In the genomic region with DNA sequence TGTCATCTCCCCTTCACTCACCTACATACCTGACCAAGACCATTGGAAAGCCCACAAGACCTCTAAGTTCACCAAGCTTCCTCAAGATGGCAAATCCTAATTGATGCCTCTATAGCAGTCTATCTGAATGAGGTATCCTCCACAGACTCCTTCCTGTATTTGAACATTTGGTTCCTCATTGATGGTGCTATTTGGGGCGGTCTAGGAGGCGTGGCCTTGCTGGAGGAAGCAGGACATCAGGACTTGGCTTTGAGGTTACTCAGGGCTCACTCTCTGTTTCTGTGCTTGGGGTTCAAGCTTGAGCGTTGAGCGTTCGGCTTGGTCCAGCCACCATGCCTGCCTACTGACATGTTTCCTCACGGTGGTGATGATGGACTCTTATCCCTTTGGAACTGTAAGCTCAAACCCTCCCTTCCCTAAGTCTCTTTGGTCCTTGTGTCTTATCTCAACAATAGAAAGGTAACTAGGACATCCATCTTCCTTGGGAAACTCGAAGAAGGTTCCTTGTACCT, we compare ENCODE assay signal across 27 mouse cellular contexts. TPM values are rescaled to one million over a fixed set of nuclear protein-coding genes. Genes with fewer than 3 reads are reported as not detected.
DNase-seq lines count a peak whose midpoint lies in the region; ATAC-seq and TF ChIP-seq lines count a peak whose summit lies in the region.
"Had no signal": no experiment of that assay in that cellular context is flagged by ENCODE, and none has a peak within 500 bp of the region (broad histone marks: within the 10 kb centered on the region; RNA-seq: fewer than 3 reads in every experiment).

No protein-coding gene starts in this region.

- no peaks in the 10 kb centered on the region for H3K27me3 ChIP-seq in liver, postnatal 0 days (ENCODE audit: insufficient read depth, low read length)
- no peaks in the 10 kb centered on the region for H3K27me3 ChIP-seq in liver, embryonic 12.5 days (replicated peaks)
- no peaks in the 10 kb centered on the region for H3K27me3 ChIP-seq in midbrain, embryonic 10.5 days (ENCODE audit: low read depth, poor library complexity, severe bottlenecking)
- H3K27me3 ChIP-seq: forebrain, embryonic 13.5 days; heart, embryonic 15.5 days had no signal

- no peak overlapping the region for H3K4me3 ChIP-seq in liver, postnatal 0 days (ENCODE audit: low read depth, low read length)
- H3K4me3 ChIP-seq in liver, embryonic 12.5 days, result no peak overlapping the region
- no peak overlapping the region for H3K4me3 ChIP-seq in midbrain, embryonic 10.5 days
- H3K4me3 ChIP-seq: forebrain, embryonic 10.5 days; forebrain, embryonic 13.5 days; gastrocnemius, adult 2 months; heart, embryonic 12.5 days; heart, embryonic 15.5 days had no signal

- TF ChIP-seq CTCF in liver, postnatal 0 days (IDR thresholded peaks at IDR 0.05; ENCODE audit: low read depth), result no peak

- WGBS in liver, postnatal 0 days (ENCODE audit: insufficient replicate concordance), result 65% methylated on average over 7 of the region's 7 CpGs
- 47% methylated on average over 7 of the region's 7 CpGs for WGBS in liver, embryonic 12.5 days (ENCODE audit: insufficient replicate concordance)
- WGBS in midbrain, embryonic 10.5 days, result 93% methylated on average over 7 of the region's 7 CpGs

- H3K27ac ChIP-seq in liver, postnatal 0 days (ENCODE audit: low read depth), result no peak overlapping the region
- no peak overlapping the region for H3K27ac ChIP-seq in liver, embryonic 12.5 days
- H3K27ac ChIP-seq in midbrain, embryonic 10.5 days (replicated peaks), result no peak overlapping the region
- H3K27ac ChIP-seq: forebrain, embryonic 10.5 days; forebrain, embryonic 13.5 days; gastrocnemius, adult 2 months; heart, embryonic 15.5 days; hindbrain, embryonic 14.5 days; hindbrain, postnatal 0 days had no signal

- no peak overlapping the region for H3K4me2 ChIP-seq in liver, postnatal 0 days (ENCODE audit: low read depth, low read length)
- H3K4me2 ChIP-seq in liver, embryonic 12.5 days, result no peak overlapping the region
- H3K4me2 ChIP-seq: forebrain, embryonic 13.5 days; heart, embryonic 12.5 days; heart, embryonic 15.5 days; hindbrain, embryonic 14.5 days had no signal

- ATAC-seq in liver, postnatal 0 days, result no peak
- ATAC-seq in liver, embryonic 12.5 days, result no peak
- peak; percentile 80 for ATAC-seq in common myeloid progenitor, adult 5-6 weeks (replicated peaks; ENCODE audit: low read depth, poor library complexity, severe bottlenecking)
- peak; percentile 94 for ATAC-seq in megakaryocyte, adult 5-6 weeks (ENCODE audit: poor library complexity, severe bottlenecking)
- peak; percentile 84 for ATAC-seq in neutrophil, adult 5-6 weeks (ENCODE audit: extremely low read depth, insufficient number of reproducible peaks, low FRiP score, poor library complexity, severe bottlenecking)
- no peak for ATAC-seq in frontal cortex, adult (ENCODE audit: low TSS enrichment)
- ATAC-seq: activated CD4-positive, CD25-positive, alpha-beta regulatory T cell, adult 4 months; forebrain, embryonic 13.5 days; forebrain, embryonic 16.5 days; hindbrain, postnatal 0 days; inflammation-experienced regulatory T-cells, adult 6 months had no signal

- H3K9me3 ChIP-seq in liver, postnatal 0 days (ENCODE audit: low read length), result no peaks in the 10 kb centered on the region
- H3K9me3 ChIP-seq in liver, embryonic 12.5 days (replicated peaks), result no peaks in the 10 kb centered on the region
- H3K9me3 ChIP-seq in midbrain, embryonic 10.5 days (replicated peaks), result no peaks in the 10 kb centered on the region
- H3K9me3 ChIP-seq: forebrain, embryonic 10.5 days; forebrain, embryonic 13.5 days; heart, embryonic 12.5 days; heart, embryonic 15.5 days had no signal

- no peak overlapping the region for H3K9ac ChIP-seq in liver, postnatal 0 days (replicated peaks)
- H3K9ac ChIP-seq in liver, embryonic 12.5 days, result no peak overlapping the region
- H3K9ac ChIP-seq: forebrain, embryonic 13.5 days; heart, embryonic 12.5 days; heart, embryonic 15.5 days; hindbrain, embryonic 14.5 days had no signal

- no peaks in the 10 kb centered on the region for H3K36me3 ChIP-seq in liver, postnatal 0 days (replicated peaks; ENCODE audit: insufficient read depth, low read length)
- H3K36me3 ChIP-seq in liver, embryonic 12.5 days, result no peaks in the 10 kb centered on the region
- H3K36me3 ChIP-seq in midbrain, embryonic 10.5 days, result no peaks in the 10 kb centered on the region
- H3K36me3 ChIP-seq: forebrain, embryonic 10.5 days; heart, embryonic 12.5 days; heart, embryonic 15.5 days had no signal

- no peak for TF ChIP-seq EP300 in liver, postnatal 0 days (IDR thresholded peaks at IDR 0.05; ENCODE audit: low read depth)

- DNase-seq in liver, postnatal 0 days, result peak; percentile 57
- no peak for DNase-seq in midbrain, embryonic 10.5 days (ENCODE audit: low spot score)
- no peak for DNase-seq in right cerebral cortex, postnatal 25 days
- DNase-seq: adrenal gland, adult 8-10 months; adrenal gland, postnatal 25 days; cerebellum, adult 11-12 months; cerebellum, adult 9-10 months; cerebellum, postnatal 14 days; gastrocnemius, adult 2 months; gastrocnemius, postnatal 14 days; heart, adult 18-20 months; heart, postnatal 10 days; heart, postnatal 36 days had no signal

- H3K4me1 ChIP-seq in liver, postnatal 0 days (ENCODE audit: insufficient read depth), result peaks cover 3% of the 10 kb centered on the region
- H3K4me1 ChIP-seq in liver, embryonic 12.5 days, result peaks cover 3% of the 10 kb centered on the region; the same call in 1 of the 2 replicates
- H3K4me1 ChIP-seq in midbrain, embryonic 10.5 days, result peaks cover 7% of the 10 kb centered on the region

RNA-seq across cellular contexts. Expression of a gene that starts 54.7 kb away (rescaled TPM):
- polyA plus RNA-seq in liver, postnatal 0 days (2015; fragmentation: Nextera tagmentation; extraction: Ambion mirVana), result 7.8 and 8.1 TPM in 2 replicates
- 5.9 and 7.0 TPM in 2 replicates for polyA plus RNA-seq in liver, embryonic 12.5 days (2016; fragmentation: Nextera tagmentation; extraction: Ambion mirVana)
- total RNA-seq in common myeloid progenitor, adult 5-6 weeks (2017), result 21.1 and 29.5 TPM in 2 replicates
- 29.9 and 37.6 TPM in 2 replicates for total RNA-seq in megakaryocyte, adult 5-6 weeks (2015)
- 30.6 and 31.2 TPM in 2 replicates for total RNA-seq in megakaryocyte, adult 5-6 weeks (2017)
- 79.1 and 90.7 TPM in 2 replicates for total RNA-seq in neutrophil, adult 5-6 weeks (2017)
- 9.2 TPM in 2 replicates for polyA plus RNA-seq in midbrain, embryonic 10.5 days (2016; fragmentation: Nextera tagmentation; extraction: Ambion mirVana)

Comparison
In these comparisons a context has a peak if more than half of its experiments do, and no peak if none do; other contexts are left out.
1. ATAC-seq: peak in common myeloid progenitor, adult 5-6 weeks (single experiment), megakaryocyte, adult 5-6 weeks (single experiment) and neutrophil, adult 5-6 weeks (single experiment); none in liver, postnatal 0 days (single experiment), liver, embryonic 12.5 days (single experiment) and frontal cortex, adult (single experiment).